Mouse (Mus musculus) neural tube, embryonic 13.5 days (tissue): ENCODE data around the gene Idh2. TPM values are rescaled to one million over a fixed set of nuclear protein-coding genes. Genes with fewer than 3 reads are reported as not detected.
A peak's percentile ranks its signal among the peaks of the same experiment; 100 is the strongest.
"Not testable (repeated sequence)": the region's sequence is repeated elsewhere in the genome, so short reads cannot be mapped to it uniquely, and the experiment has no call there.

Source experiments
- ATAC-seq: fragments of 200-750 bp; cut with Nextera tagmentation; 2 replicates; pipeline ENCODE4 v1.8.0; 2017; ENCODE audit warnings: low read depth, mild to moderate bottlenecking, moderate TSS enrichment, moderate library complexity
- H3K27ac ChIP-seq: fragments of 300-500 bp; sonication (generic); replicated peaks from 2 replicates; pipeline ENCODE4 v1.5.1; 2015; ENCODE audit warnings: moderate library complexity, mild to moderate bottlenecking, inconsistent platforms
- H3K27me3 ChIP-seq: fragments of 300-500 bp; sonication (generic); 2 replicates; pipeline ENCODE4 v1.6.1; 2015; ENCODE audit warnings: mild to moderate bottlenecking, inconsistent platforms
- H3K36me3 ChIP-seq: fragments of 300-500 bp; sonication (generic); 2 replicates; pipeline ENCODE4 v1.6.1; 2015; ENCODE audit warnings: mild to moderate bottlenecking, inconsistent platforms
- H3K4me1 ChIP-seq: fragments of 300-500 bp; sonication (generic); replicated peaks from 2 replicates; pipeline ENCODE4 v1.6.1; 2015; ENCODE audit warnings: inconsistent platforms
- H3K4me2 ChIP-seq: fragments of 300-500 bp; sonication (generic); 2 replicates; pipeline ENCODE4 v1.6.1; 2015; ENCODE audit warnings: inconsistent platforms, mild to moderate bottlenecking, moderate library complexity
- H3K4me3 ChIP-seq: fragments of 300-500 bp; sonication (generic); 2 replicates; pipeline ENCODE4 v1.5.1; 2015; ENCODE audit warnings: mild to moderate bottlenecking, inconsistent platforms
- H3K9ac ChIP-seq: fragments of 300-500 bp; sonication (generic); 2 replicates; pipeline ENCODE4 v1.6.1; 2015; ENCODE audit warnings: moderate library complexity, mild to moderate bottlenecking, inconsistent platforms
- H3K9me3 ChIP-seq: fragments of 300-500 bp; sonication (generic); 2 replicates; pipeline ENCODE4 v1.6.1; 2016; ENCODE audit warnings: inconsistent platforms
- WGBS: fragments of 180-500 bp; shearing (Covaris S2); methylation state at CpG from one replicate; pipeline ENCODE4 v1.1.7; 2015; 5-methylcytosine and 5-hydroxymethylcytosine counted together
- polyA plus RNA-seq: library from polyadenylated mRNA; unstranded; fragments of >200 nt; fragmentation: Nextera tagmentation; extraction: Ambion mirVana; gene quantifications from 2 replicates; pipeline ENCODE4 v1.2.1, GENCODE M21; 2015

Gene Idh2
- polyA plus RNA-seq, 1 experiment from 2014 or later = 217 TPM

GRCm38 (mm10) chr7:80143331-80144273, 28.4 kb upstream of the Idh2 start:
- ATAC-seq = peak; percentile 48
- H3K4me2 ChIP-seq = 0 out of 2 replicates have a peak overlapping the region, but pooled peaks have one; percentile 9

GRCm38 (mm10) chr7:80140815-80141214, 25.6 kb upstream of the Idh2 start:
- Histone ChIP-seq H3K9ac (0 out of 2 replicates have a peak overlapping the region, but pooled peaks have one; percentile 22), H3K36me3 (no peaks in the 10 kb centered on the region), H3K4me2 (no peak overlapping the region), H3K4me3 (no peak overlapping the region), H3K9me3 (peaks cover 5% of the 10 kb centered on the region), H3K27ac (no peak overlapping the region), H3K27me3 (no peaks in the 10 kb centered on the region), H3K4me1 (peaks cover 17% of the 10 kb centered on the region)
- peak; percentile 81; the same call in 1 of the 2 replicates for ATAC-seq
- 16% methylated on average over 9 of the region's 9 CpGs for WGBS

More at GRCm38 (mm10) chr7:80143331-80144273, 28.4 kb upstream of the Idh2 start:
- peak overlapping the region; percentile 54 for H3K27ac ChIP-seq
- no peaks in the 10 kb centered on the region for H3K36me3 ChIP-seq
- WGBS = 36% methylated on average over 22 of the region's 22 CpGs
- H3K9me3 ChIP-seq = no peaks in the 10 kb centered on the region
- peak overlapping the region; percentile 53; the same call in 1 of the 2 replicates for H3K9ac ChIP-seq
- H3K4me3 ChIP-seq = no peak overlapping the region
- no peaks in the 10 kb centered on the region for H3K27me3 ChIP-seq
- H3K4me1 ChIP-seq = peaks cover 17% of the 10 kb centered on the region

GRCm38 (mm10) chr7:80138375-80138774, 23.2 kb upstream of the Idh2 start:
- Histone ChIP-seq H3K9me3 (peaks cover 5% of the 10 kb centered on the region), H3K36me3 (no peaks in the 10 kb centered on the region), H3K4me3 (no peak overlapping the region), H3K9ac (no peak overlapping the region), H3K4me2 (no peak overlapping the region), H3K27ac (no peak overlapping the region), H3K4me1 (peaks cover 24% of the 10 kb centered on the region), H3K27me3 (no peaks in the 10 kb centered on the region)
- 86% methylated on average over 1 of the region's 1 CpGs for WGBS
- ATAC-seq = no peak

- no peak overlapping the region for H3K4me2 ChIP-seq
- no peak overlapping the region for H3K9ac ChIP-seq
- H3K36me3 ChIP-seq = no peaks in the 10 kb centered on the region
- H3K4me1 ChIP-seq = peaks cover 15% of the 10 kb centered on the region
- WGBS = 89% methylated on average over 1 of the region's 1 CpGs
- H3K4me3 ChIP-seq = no peak overlapping the region
- H3K27ac ChIP-seq = peak overlapping the region; percentile 59; the same call in 1 of the 2 replicates
- peaks cover 5% of the 10 kb centered on the region for H3K9me3 ChIP-seq
- ATAC-seq = no peak
- H3K27me3 ChIP-seq = no peaks in the 10 kb centered on the region
Measured at GRCm38 (mm10) chr7:80135173-80135532, 20.0 kb upstream of the Idh2 start.

DNA sequence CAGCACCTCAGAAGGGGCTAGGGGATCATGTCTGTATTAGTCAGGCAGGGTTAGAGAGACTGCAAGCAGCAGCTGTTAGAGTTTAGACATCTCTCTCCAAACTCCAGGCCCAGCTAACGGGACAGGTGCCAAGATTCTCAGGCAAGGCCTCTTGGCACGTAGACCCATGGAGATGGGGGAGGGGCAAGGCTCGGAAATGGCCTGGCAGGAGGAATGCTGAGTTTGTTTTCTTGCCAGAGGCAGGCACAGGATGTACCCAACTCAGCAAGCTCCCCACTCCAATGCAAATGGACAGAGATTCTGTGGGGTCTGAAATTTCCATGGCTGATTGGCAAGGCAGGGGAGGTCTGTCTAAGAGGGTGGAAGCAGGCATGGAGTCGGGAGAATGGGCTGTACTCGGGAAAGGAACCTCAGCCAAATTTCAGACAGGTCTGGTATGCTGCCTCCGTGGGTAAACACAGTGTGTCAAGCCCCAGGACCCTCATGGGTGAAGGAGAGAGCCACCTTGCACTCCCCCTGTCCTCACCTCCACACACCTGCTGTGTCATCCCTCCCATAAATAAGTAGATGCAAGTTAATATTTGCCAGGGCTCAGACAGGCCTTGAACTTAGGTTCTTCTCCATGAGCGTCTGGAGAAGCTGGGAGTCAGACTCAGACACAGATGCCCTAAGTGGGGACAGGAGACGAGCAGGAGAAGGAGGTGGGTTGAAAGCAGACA, 19.4 kb upstream of the Idh2 start:
- ATAC-seq = peak; percentile 70
- peaks cover 5% of the 10 kb centered on the region for H3K9me3 ChIP-seq
- peak overlapping the region; percentile 59 for H3K27ac ChIP-seq
- 43% methylated on average over 8 of the region's 8 CpGs for WGBS
- H3K4me1 ChIP-seq = peaks cover 15% of the 10 kb centered on the region
- no peaks in the 10 kb centered on the region for H3K36me3 ChIP-seq
- H3K4me2 ChIP-seq = no peak overlapping the region
- H3K4me3 ChIP-seq = no peak overlapping the region
- no peaks in the 10 kb centered on the region for H3K27me3 ChIP-seq
- no peak overlapping the region; the same call in 1 of the 2 replicates for H3K9ac ChIP-seq

- peaks cover 5% of the 10 kb centered on the region for H3K9me3 ChIP-seq
- no peak overlapping the region for H3K4me2 ChIP-seq
- H3K4me1 ChIP-seq = peaks cover 15% of the 10 kb centered on the region
- no peaks in the 10 kb centered on the region for H3K27me3 ChIP-seq
- no peak overlapping the region for H3K4me3 ChIP-seq
- no peak overlapping the region for H3K27ac ChIP-seq
- no peak overlapping the region for H3K9ac ChIP-seq
- WGBS = 51% methylated on average over 9 of the region's 9 CpGs
- H3K36me3 ChIP-seq = no peaks in the 10 kb centered on the region
- ATAC-seq = no peak
Measured at GRCm38 (mm10) chr7:80132541-80132940, 17.3 kb upstream of the Idh2 start.

GRCm38 (mm10) chr7:80131315-80131714, 16.1 kb upstream of the Idh2 start:
- H3K27me3 ChIP-seq, H3K9ac ChIP-seq, H3K9me3 ChIP-seq, H3K27ac ChIP-seq, H3K36me3 ChIP-seq, H3K4me3 ChIP-seq, H3K4me2 ChIP-seq, ATAC-seq: not testable (repeated sequence)
- 74% methylated on average over 7 of the region's 7 CpGs for WGBS
- H3K4me1 ChIP-seq = peaks cover 15% of the 10 kb centered on the region

GRCm38 (mm10) chr7:80130344-80131055, 15.3 kb upstream of the Idh2 start:
- 29% methylated on average over 12 of the region's 12 CpGs for WGBS
- Histone ChIP-seq H3K4me1 (peaks cover 15% of the 10 kb centered on the region), H3K27ac (no peak overlapping the region), H3K36me3 (no peaks in the 10 kb centered on the region), H3K4me2 (no peak overlapping the region), H3K4me3 (no peak overlapping the region), H3K27me3 (no peaks in the 10 kb centered on the region), H3K9ac (no peak overlapping the region), H3K9me3 (no peaks in the 10 kb centered on the region)
- ATAC-seq = no peak

- 71% methylated on average over 4 of the region's 4 CpGs for WGBS
- ATAC-seq = no peak
Measured at GRCm38 (mm10) chr7:80129278-80129677, 14.1 kb upstream of the Idh2 start.

DNA sequence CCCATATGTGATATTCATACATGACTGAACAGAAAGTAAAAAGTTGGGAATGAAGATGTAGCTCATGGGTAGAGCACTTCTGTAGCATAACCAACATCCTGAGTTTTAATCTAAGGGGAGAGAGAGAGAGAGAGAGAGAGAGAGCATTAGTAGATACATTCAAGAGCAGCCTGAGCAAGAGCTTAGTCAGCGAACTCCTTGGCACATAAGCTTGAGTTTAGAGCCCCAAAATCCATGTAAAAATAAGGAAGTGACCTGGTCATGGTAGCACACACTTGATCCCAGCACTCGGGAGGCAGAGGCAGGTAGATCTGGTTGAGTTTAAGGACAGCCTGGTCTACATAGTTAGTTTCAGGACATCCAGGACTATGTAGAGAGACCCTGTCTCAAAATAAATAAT, 8.5 kb upstream of the Idh2 start:
- no peak overlapping the region for H3K4me3 ChIP-seq
- no peaks in the 10 kb centered on the region for H3K36me3 ChIP-seq
- ATAC-seq = no peak
- 92% methylated on average over 2 of the region's 2 CpGs for WGBS
- H3K9ac ChIP-seq = no peak overlapping the region
- H3K9me3 ChIP-seq = no peaks in the 10 kb centered on the region
- H3K27ac ChIP-seq = no peak overlapping the region
- H3K4me2 ChIP-seq = no peak overlapping the region
- no peaks in the 10 kb centered on the region for H3K27me3 ChIP-seq
- H3K4me1 ChIP-seq = no peaks in the 10 kb centered on the region

More at GRCm38 (mm10) chr7:80129278-80129677, 14.1 kb upstream of the Idh2 start:
- H3K27me3 ChIP-seq = no peaks in the 10 kb centered on the region
- no peak overlapping the region for H3K4me3 ChIP-seq
- no peak overlapping the region for H3K9ac ChIP-seq
- no peak overlapping the region for H3K4me2 ChIP-seq
- H3K9me3 ChIP-seq = no peaks in the 10 kb centered on the region
- H3K36me3 ChIP-seq = no peaks in the 10 kb centered on the region
- no peak overlapping the region for H3K27ac ChIP-seq
- H3K4me1 ChIP-seq = peaks cover 6% of the 10 kb centered on the region

- no peaks in the 10 kb centered on the region for H3K27me3 ChIP-seq
- no peak overlapping the region for H3K9ac ChIP-seq
- H3K4me1 ChIP-seq = no peaks in the 10 kb centered on the region
- ATAC-seq = no peak
- WGBS = 71% methylated on average over 4 of the region's 4 CpGs
- H3K27ac ChIP-seq = no peak overlapping the region
- H3K9me3 ChIP-seq = no peaks in the 10 kb centered on the region
- no peak overlapping the region for H3K4me3 ChIP-seq
- H3K36me3 ChIP-seq = no peaks in the 10 kb centered on the region
- H3K4me2 ChIP-seq = no peak overlapping the region
Measured at GRCm38 (mm10) chr7:80123115-80123514, 7.9 kb upstream of the Idh2 start.
